Mouse (Mus musculus) heart, postnatal 0 days (tissue): ENCODE data around the gene 5730522E02Rik.

ENCODE experiments used
- CTCF ChIP-seq: IDR thresholded peaks from 2 replicates; pipeline ENCODE4 v1.5.1; 2016; ENCODE audit warnings: antibody characterized with exemption, control low read depth, low read depth
- EP300 ChIP-seq: IDR thresholded peaks from 2 replicates; pipeline ENCODE4 v1.6.1; 2016; ENCODE audit warnings: antibody characterized with exemption, low read depth

- TF ChIP-seq CTCF (no peak), EP300 (no peak)
Observed at GRCm38 (mm10) chr11:25595303-25595702, 615.3 kb downstream of the 5730522E02Rik start.
